Mouse (Mus musculus): Measurements from ENCODE around the gene Plcd3. TPM values are rescaled to one million over a fixed set of nuclear protein-coding genes. Genes with fewer than 3 reads are reported as not detected.

The Plcd3 gene
- polyA plus RNA-seq, 1 experiment from 2014 or later, result 3.8 TPM

DNA sequence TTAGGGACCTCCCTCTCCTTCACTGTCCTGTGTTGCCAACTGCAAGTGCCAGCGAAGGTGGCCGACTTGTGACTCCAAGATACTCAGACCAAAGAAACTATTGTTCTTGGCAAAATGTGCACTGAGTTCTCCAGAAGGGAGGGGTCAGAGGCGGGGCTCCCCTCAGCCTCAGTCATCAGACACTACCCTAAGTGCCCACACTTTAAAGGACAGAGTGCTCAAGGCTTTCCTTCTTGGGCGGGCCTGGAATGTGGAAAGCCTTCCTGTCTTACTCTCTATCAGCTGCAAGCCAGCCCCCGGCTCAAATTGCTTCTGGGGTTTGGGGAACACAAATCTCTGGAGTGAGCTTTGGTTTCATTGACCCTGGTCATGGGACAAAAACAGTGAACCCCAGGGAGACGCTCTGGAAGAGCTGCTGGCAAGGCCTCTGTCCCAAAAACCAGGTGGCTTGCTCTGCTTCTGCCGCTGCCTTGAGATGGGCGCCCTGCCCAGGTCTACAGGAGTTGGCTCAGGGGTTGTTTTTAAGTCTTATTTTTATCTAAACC lies 33.9 kb downstream of the Plcd3 start:
- peaks cover 44% of the 10 kb centered on the region for H3K36me3 ChIP-seq (replicated peaks)
- WGBS, result 87% methylated on average over 8 of the region's 8 CpGs

DNA sequence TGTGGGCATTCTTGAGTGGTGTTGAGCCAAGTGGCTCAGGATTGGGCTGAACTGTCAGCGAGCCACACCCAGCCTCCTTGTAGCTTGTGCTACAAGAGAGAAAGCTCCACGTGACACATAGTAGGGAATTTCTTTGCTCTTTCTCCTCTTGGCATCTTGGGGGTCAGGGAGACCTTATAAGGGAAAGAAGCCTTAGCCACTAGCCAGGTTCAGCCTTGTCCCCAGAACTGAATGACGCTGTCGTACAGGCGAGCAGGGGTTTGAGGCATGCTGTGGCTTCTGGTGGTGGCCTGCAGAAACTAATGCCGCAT lies 34.5 kb downstream of the Plcd3 start:
- Histone ChIP-seq H3K9me3 (no peaks in the 10 kb centered on the region), H3K27me3 (replicated peaks) (no peaks in the 10 kb centered on the region), H3K27ac (no peak overlapping the region), H3K36me3 (replicated peaks) (peaks cover 47% of the 10 kb centered on the region), H3K4me2 (no peak overlapping the region), H3K9ac (no peak overlapping the region), H3K4me1 (no peaks in the 10 kb centered on the region), H3K4me3 (no peak overlapping the region)
- 92% methylated on average over 6 of the region's 6 CpGs for WGBS
- ATAC-seq (replicated peaks), result no peak

More for the DNA sequence above, 33.9 kb downstream of the Plcd3 start:
- H3K9me3 ChIP-seq, result no peaks in the 10 kb centered on the region
- no peak overlapping the region for H3K4me2 ChIP-seq
- H3K9ac ChIP-seq, result no peak overlapping the region
- no peaks in the 10 kb centered on the region for H3K4me1 ChIP-seq
- no peaks in the 10 kb centered on the region for H3K27me3 ChIP-seq (replicated peaks)
- H3K27ac ChIP-seq, result no peak overlapping the region
- no peak for ATAC-seq (replicated peaks)
- H3K4me3 ChIP-seq, result no peak overlapping the region

DNA sequence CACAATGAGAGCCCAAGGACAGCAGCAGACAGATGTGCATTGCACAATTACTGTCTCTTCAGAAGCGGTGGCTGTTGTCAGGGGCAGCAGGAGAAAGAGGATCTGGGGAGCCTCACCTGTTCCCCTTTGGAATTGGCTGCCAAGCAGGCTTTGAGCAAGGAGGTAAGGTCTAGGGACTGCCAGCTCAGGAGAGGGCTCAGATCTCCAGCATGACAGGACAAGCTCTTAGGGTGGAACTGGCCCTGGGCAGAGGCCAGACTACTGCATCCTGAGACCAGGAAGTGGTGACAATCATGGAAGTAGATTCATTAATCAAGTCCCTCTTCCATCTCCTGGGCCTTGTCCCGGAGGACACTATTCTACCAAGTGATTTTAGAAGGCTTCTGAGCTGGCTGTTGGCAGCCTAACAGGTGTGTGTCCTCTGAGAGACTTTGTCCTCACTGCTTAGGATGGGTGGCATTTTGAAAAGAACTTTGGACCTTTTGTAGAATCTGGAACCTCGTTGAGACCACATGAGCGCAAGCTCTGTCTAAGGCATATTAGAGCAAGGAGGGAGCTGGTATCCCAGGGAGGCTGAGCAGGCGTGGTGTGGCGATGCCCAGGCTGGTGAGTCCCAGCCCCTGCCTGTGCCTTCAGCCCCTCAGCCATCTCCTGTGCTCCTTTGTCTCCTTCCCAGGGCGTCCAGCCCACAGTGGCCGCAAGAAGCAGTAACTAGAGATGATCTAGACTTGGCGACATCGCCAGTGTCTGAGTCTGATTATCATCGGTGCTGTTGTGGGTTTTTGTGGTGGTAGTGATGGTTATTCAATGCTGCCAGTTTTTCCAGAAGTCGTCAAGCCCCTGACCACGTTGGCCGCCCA lies 35.0 kb downstream of the Plcd3 start:
- Histone ChIP-seq H3K4me2 (no peak overlapping the region), H3K9ac (no peak overlapping the region), H3K27ac (no peak overlapping the region), H3K9me3 (no peaks in the 10 kb centered on the region), H3K4me3 (no peak overlapping the region), H3K4me1 (no peaks in the 10 kb centered on the region), H3K27me3 (replicated peaks) (no peaks in the 10 kb centered on the region), H3K36me3 (replicated peaks) (peaks cover 53% of the 10 kb centered on the region)
- no peak for ATAC-seq (replicated peaks)
- 95% methylated on average over 14 of the region's 14 CpGs for WGBS

DNA sequence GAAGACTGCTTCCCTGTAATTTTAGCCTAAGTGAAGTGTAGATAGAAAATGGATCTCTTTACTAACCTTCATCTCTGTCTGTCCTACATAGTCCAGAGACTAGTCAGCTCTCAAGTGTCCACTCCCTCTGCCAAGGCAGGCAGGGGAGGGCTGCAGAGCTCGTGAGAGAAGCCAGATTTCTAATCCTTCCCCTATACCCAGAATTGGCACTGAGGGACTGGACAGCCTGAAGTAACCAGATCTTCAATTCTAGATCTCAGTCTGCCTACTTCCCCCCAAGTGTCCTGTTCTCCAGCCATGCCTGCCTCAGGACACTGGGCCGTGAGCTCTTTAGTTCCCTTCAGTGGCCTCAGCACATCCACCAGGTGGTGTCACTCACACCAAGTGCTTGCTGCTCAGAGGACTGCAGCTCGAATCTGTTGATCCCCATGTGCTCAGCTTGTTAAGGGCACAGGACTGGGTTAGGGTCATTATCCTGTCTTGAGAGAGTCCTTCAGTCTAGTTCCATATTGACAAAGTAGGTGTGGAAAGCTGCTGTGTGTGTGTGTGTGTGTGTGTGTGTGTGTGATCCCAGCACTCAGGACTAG lies 42.9 kb downstream of the Plcd3 start:
- H3K27ac ChIP-seq, result no peak overlapping the region
- H3K27me3 ChIP-seq (replicated peaks), result no peaks in the 10 kb centered on the region
- ATAC-seq (replicated peaks), result no peak
- no peaks in the 10 kb centered on the region for H3K4me1 ChIP-seq
- no peak overlapping the region for H3K9ac ChIP-seq
- H3K4me3 ChIP-seq, result no peak overlapping the region
- H3K36me3 ChIP-seq (replicated peaks), result peaks cover 50% of the 10 kb centered on the region
- H3K4me2 ChIP-seq, result no peak overlapping the region
- 78% methylated on average over 3 of the region's 3 CpGs for WGBS
- H3K9me3 ChIP-seq, result no peaks in the 10 kb centered on the region

DNA sequence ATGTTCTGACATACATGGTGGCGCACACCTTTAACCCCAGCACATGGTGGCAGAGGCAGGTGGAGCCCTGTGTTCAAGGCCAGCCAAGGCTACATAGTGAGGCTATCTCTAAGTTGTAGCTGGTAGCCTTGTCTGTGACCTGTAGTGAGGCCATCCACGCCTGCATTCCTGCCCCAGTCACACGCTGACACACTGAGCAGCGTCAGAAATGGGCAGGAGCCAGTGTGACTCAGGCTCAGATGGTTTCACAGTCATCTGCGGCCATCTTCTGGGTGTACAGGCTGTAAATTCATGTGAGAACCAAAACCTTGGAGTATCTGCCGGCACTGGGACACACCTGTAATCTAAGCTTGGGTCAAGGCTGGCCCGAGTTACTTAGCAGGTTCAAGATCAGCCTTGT lies 44.8 kb downstream of the Plcd3 start:
- WGBS, result 97% methylated on average over 7 of the region's 7 CpGs

DNA sequence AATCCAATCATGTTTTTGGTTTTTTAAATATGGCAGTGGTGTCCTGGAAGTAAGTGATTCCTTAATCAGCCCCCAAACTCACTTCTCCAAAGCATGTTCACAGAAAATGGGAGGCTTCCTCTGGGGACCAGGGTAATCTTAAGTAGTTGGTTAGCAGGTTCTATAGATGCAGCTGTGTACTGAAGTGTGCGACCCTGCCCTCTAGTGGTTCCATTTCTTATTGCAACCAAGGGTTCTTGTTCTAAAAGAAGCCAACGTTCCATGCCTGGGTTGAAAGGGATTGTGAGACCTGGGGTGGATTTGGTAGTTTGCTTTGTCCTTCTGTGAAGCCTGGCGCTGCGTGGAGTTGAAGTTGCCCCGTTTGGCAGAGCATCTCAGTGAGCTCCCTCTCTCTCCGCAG lies 46.7 kb downstream of the Plcd3 start:
- 46% methylated on average over 6 of the region's 6 CpGs for WGBS
- no peaks in the 10 kb centered on the region for H3K4me1 ChIP-seq
- peaks cover 46% of the 10 kb centered on the region for H3K36me3 ChIP-seq (replicated peaks)
- no peak overlapping the region for H3K4me2 ChIP-seq
- ATAC-seq (replicated peaks), result no peak
- H3K27me3 ChIP-seq (replicated peaks), result no peaks in the 10 kb centered on the region
- H3K9me3 ChIP-seq, result no peaks in the 10 kb centered on the region
- no peak overlapping the region for H3K9ac ChIP-seq
- no peak overlapping the region for H3K27ac ChIP-seq
- H3K4me3 ChIP-seq, result no peak overlapping the region

More for the DNA sequence above, 44.8 kb downstream of the Plcd3 start:
- no peaks in the 10 kb centered on the region for H3K27me3 ChIP-seq (replicated peaks)
- H3K9me3 ChIP-seq, result no peaks in the 10 kb centered on the region
- H3K36me3 ChIP-seq (replicated peaks), result peaks cover 44% of the 10 kb centered on the region
- no peak for ATAC-seq (replicated peaks)
- H3K4me1 ChIP-seq, result no peaks in the 10 kb centered on the region
- H3K4me3 ChIP-seq, result no peak overlapping the region
- H3K27ac ChIP-seq, result no peak overlapping the region
- H3K9ac ChIP-seq, result no peak overlapping the region
- no peak overlapping the region for H3K4me2 ChIP-seq

DNA sequence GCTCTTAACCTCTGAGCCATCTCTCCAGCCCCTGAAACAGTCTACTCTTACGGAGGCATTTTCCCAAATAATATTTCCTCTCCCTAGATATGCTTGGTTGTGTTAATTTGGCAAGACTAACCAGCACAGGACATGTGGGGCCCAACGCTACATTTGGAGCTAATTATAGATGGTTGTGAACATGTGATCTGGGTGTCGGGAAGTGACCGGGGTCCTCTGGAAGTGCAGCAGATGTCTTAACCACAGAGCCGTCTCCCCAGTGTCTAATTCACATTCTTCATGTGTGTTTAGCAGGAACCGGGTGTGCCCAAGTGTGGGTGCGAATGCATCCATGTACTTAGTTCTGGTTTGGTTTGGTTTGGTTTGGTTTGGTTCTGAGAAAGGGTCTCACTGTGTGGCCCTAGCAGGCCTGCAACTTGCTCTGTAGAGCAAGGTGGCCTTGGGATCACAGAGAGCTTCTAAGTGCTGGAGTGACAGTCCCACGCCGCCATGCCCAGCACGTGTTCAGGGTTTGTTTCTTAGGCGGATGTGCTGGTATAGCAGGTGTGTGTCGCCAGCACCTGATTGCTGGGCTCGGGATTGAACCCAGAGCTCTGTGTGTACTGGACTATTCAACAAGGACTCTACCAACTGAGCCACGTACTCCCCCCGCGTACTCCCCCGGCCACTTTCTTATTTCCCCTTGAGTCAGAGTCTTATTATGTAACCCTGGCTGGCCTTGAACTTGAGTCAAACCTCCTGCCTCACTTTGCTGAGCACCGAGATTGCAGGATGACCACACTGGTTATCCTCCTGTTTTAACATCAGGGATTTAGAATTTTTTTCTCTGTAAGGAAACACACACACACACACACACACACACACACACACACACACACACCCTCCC lies 48.0 kb downstream of the Plcd3 start:
- no peak for ATAC-seq (replicated peaks)
- H3K9me3 ChIP-seq, result no peaks in the 10 kb centered on the region
- H3K27ac ChIP-seq, result no peak overlapping the region
- peaks cover 39% of the 10 kb centered on the region for H3K36me3 ChIP-seq (replicated peaks)
- WGBS, result 95% methylated on average over 18 of the region's 18 CpGs
- no peak overlapping the region for H3K4me3 ChIP-seq
- H3K27me3 ChIP-seq (replicated peaks), result no peaks in the 10 kb centered on the region
- H3K4me1 ChIP-seq, result no peaks in the 10 kb centered on the region
- no peak overlapping the region for H3K4me2 ChIP-seq
- H3K9ac ChIP-seq, result no peak overlapping the region

DNA sequence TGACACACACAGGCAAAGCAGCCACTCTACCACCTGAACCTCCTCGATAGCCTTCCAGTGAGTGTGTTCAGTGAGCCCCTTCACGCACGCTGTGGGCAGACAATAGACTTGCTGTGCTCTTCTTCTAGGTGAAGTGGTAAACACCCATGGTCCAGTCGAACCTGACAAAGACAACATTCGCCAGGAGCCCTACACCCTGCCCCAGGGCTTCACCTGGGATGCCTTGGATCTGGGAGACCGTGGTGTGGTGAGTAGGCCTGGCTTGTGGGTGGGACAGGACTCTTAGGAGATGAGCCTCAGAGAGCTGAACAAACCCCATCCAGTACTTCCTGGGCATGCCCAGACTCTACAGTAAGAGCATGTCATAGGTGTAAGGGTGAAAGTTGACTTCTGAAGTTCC lies 49.4 kb downstream of the Plcd3 start:
- ATAC-seq (replicated peaks), result no peak
- Histone ChIP-seq H3K4me2 (no peak overlapping the region), H3K36me3 (replicated peaks) (peaks cover 37% of the 10 kb centered on the region), H3K27ac (no peak overlapping the region), H3K9ac (no peak overlapping the region), H3K9me3 (no peaks in the 10 kb centered on the region), H3K4me1 (no peaks in the 10 kb centered on the region), H3K27me3 (replicated peaks) (no peaks in the 10 kb centered on the region), H3K4me3 (no peak overlapping the region)
- 91% methylated on average over 6 of the region's 6 CpGs for WGBS

DNA sequence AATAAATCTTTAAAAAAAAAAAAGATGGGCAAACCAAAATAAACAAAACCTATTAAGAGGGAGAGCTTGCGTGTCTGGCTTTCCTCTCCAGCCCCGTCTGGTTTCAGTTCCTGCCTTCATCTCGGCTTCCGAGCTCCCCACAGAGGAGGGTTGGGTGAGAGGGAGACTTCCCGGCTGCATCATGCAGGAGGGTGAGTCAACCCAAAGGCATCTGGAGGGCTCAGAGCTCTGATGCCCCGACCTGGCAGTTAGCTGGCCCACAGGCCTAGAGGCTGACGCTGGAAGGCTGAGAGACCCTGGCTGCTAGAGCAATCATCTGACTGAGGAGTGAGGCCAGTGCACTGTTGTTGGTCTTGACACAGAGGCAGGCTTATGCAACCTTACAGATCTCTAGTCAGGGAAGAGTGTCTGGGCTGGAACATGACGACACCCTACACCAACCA lies 50.2 kb downstream of the Plcd3 start:
- Histone ChIP-seq H3K27ac (no peak overlapping the region), H3K4me2 (no peak overlapping the region), H3K4me3 (no peak overlapping the region), H3K9ac (no peak overlapping the region), H3K9me3 (no peaks in the 10 kb centered on the region), H3K4me1 (no peaks in the 10 kb centered on the region), H3K36me3 (replicated peaks) (peaks cover 38% of the 10 kb centered on the region), H3K27me3 (replicated peaks) (no peaks in the 10 kb centered on the region)
- WGBS, result 88% methylated on average over 8 of the region's 8 CpGs
- no peak for ATAC-seq (replicated peaks)

DNA sequence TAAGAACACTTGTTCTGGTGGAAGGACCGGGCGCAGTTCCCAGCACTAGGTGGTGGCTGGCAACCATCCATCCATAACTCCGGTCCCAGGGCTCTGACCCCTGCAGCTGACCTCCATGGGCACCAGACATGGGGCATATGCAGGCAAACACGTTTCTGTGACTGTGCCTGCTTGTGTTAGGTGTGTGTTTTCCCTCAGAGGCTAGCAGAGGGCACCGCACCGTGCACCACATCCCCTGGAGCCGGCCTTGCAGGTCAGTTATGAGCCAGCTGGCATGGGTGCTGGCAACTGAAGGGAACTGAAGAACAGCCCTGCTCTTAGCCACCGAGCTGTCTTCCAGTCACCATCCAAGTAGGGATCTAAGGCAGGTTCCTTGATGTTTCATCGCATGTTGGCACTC lies 51.3 kb downstream of the Plcd3 start:
- H3K4me2 ChIP-seq, result no peak overlapping the region
- no peaks in the 10 kb centered on the region for H3K4me1 ChIP-seq
- H3K9me3 ChIP-seq, result no peaks in the 10 kb centered on the region
- peaks cover 41% of the 10 kb centered on the region for H3K36me3 ChIP-seq (replicated peaks)
- H3K27ac ChIP-seq, result no peak overlapping the region
- 94% methylated on average over 9 of the region's 9 CpGs for WGBS
- no peak overlapping the region for H3K4me3 ChIP-seq
- H3K9ac ChIP-seq, result no peak overlapping the region
- no peaks in the 10 kb centered on the region for H3K27me3 ChIP-seq (replicated peaks)
- ATAC-seq (replicated peaks), result no peak

DNA sequence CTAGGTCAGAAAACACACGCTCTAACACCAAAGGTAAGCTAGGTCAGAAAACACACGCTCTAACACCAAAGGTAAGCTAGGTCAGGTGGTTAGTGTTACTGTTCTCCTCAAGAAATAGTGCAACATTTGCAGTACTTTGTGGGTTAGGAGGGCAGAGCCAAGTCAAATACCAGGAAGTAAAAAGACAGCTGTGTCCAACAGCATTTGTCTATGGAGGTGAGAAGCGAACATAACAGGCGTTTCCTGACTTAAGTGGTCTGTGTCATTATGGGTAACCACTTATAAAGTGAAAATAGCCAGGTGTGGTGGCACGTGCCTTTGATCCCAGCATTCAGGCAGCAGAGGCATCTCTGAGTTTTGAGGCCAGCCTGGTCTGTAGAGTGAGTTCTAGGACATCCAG lies 51.8 kb downstream of the Plcd3 start:
- Histone ChIP-seq H3K36me3 (replicated peaks) (peaks cover 45% of the 10 kb centered on the region), H3K4me1 (no peaks in the 10 kb centered on the region)

DNA sequence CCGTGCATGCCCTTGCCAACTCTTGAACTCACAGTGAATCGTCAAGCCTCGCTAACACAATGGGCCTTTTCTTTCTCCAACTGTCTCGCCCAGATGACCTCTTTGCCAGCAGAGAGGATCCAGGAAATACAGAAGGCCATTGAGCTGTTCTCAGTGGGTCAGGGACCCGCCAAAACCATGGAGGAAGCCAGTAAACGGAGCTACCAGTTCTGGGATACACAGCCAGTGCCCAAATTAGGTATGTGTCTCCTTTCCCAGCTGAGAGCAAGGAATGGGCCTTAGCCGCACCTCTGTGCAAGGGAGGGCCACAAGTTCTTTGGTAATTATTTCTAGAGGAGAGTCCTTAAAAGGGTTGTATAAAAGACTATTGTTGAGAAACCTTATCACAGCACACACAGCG lies 55.2 kb downstream of the Plcd3 start:
- Histone ChIP-seq H3K9ac (no peak overlapping the region), H3K9me3 (no peaks in the 10 kb centered on the region), H3K4me2 (no peak overlapping the region), H3K4me3 (no peak overlapping the region), H3K27ac (no peak overlapping the region), H3K4me1 (no peaks in the 10 kb centered on the region), H3K27me3 (replicated peaks) (no peaks in the 10 kb centered on the region), H3K36me3 (replicated peaks) (peaks cover 48% of the 10 kb centered on the region)
- WGBS, result 71% methylated on average over 8 of the region's 8 CpGs
- ATAC-seq (replicated peaks), result no peak

More for the DNA sequence above, 51.8 kb downstream of the Plcd3 start:
- Histone ChIP-seq H3K4me2 (no peak overlapping the region), H3K9me3 (no peaks in the 10 kb centered on the region), H3K4me3 (no peak overlapping the region), H3K27ac (no peak overlapping the region), H3K27me3 (replicated peaks) (no peaks in the 10 kb centered on the region), H3K9ac (no peak overlapping the region)
- 94% methylated on average over 5 of the region's 5 CpGs for WGBS
- no peak for ATAC-seq (replicated peaks)
